Mouse (Mus musculus) embryonic facial prominence, embryonic 11.5 days (tissue): ENCODE measurements around the gene Spns1. TPM values are rescaled to one million over a fixed set of nuclear protein-coding genes. Genes with fewer than 3 reads are reported as not detected.

Source experiments
- ATAC-seq: fragments of 200-750 bp; cut with Nextera tagmentation; replicated peaks from 2 replicates; pipeline ENCODE4 v1.8.0; 2017; ENCODE audit warnings: low read depth; ENCODE audit not compliant: insufficient number of reproducible peaks, low FRiP score, low TSS enrichment
- DNase-seq: peaks from one replicate; pipeline ENCODE4 v3.0.0-alpha.2; 2015; ENCODE audit warnings: low spot score
- H3K27ac ChIP-seq: fragments of 300-500 bp; sonication (generic); replicated peaks from 2 replicates; pipeline ENCODE4 v1.5.1; 2014; ENCODE audit warnings: mild to moderate bottlenecking, low read depth, low read length, control low read depth
- H3K27me3 ChIP-seq: fragments of 300-500 bp; sonication (generic); 2 replicates; pipeline ENCODE4 v1.6.1; 2014; ENCODE audit warnings: mild to moderate bottlenecking, low read length, moderate library complexity, mixed read lengths; ENCODE audit not compliant: control insufficient read depth, insufficient read depth
- H3K36me3 ChIP-seq: fragments of 300-500 bp; sonication (generic); replicated peaks from 2 replicates; pipeline ENCODE4 v1.6.1; 2014; ENCODE audit warnings: low read depth, mild to moderate bottlenecking, low read length, moderate library complexity, mixed read lengths; ENCODE audit not compliant: control insufficient read depth, insufficient read depth
- H3K4me1 ChIP-seq: fragments of 300-500 bp; sonication (generic); 2 replicates; pipeline ENCODE4 v1.6.1; 2014; ENCODE audit warnings: low read length, mixed read lengths; ENCODE audit not compliant: control insufficient read depth, insufficient read depth
- H3K4me2 ChIP-seq: fragments of 300-500 bp; sonication (generic); 2 replicates; pipeline ENCODE4 v1.6.1; 2014; ENCODE audit warnings: low read depth, mild to moderate bottlenecking, control low read depth, low read length, moderate library complexity
- H3K4me3 ChIP-seq: fragments of 300-500 bp; sonication (generic); 2 replicates; pipeline ENCODE4 v1.5.1; 2014; ENCODE audit warnings: low read depth, low read length, control low read depth
- H3K9ac ChIP-seq: fragments of 300-500 bp; sonication (generic); replicated peaks from 2 replicates; pipeline ENCODE4 v1.6.1; 2014; ENCODE audit warnings: mild to moderate bottlenecking, control low read depth, low read length
- H3K9me3 ChIP-seq: fragments of 300-500 bp; sonication (generic); replicated peaks from 2 replicates; pipeline ENCODE4 v1.6.1; 2016; ENCODE audit warnings: mild to moderate bottlenecking, low read length, inconsistent platforms, mixed read lengths; ENCODE audit not compliant: control insufficient read depth
- WGBS: fragments of 180-500 bp; shearing (Covaris S2); extraction: QIAGEN DNeasy Blood & Tissue Kit; methylation state at CpG from one replicate; pipeline ENCODE4 v1.1.7; 2014; 5-methylcytosine and 5-hydroxymethylcytosine counted together
- polyA plus RNA-seq: library from polyadenylated mRNA; unstranded; fragments of >200 nt; fragmentation: Nextera tagmentation; extraction: Ambion mirVana; gene quantifications from 2 replicates; pipeline ENCODE4 v1.2.1, GENCODE M21; 2014

Gene Spns1
- polyA plus RNA-seq, result 31.5 and 35.0 TPM in 2 replicates

- peak within 1 kb of the TSS; percentile 94 for H3K4me2 ChIP-seq
- H3K27ac ChIP-seq, result 0 out of 2 replicates have a peak within 1 kb of the TSS, but pooled peaks have one; percentile 22
- peak within 1 kb of the TSS; percentile 84 for H3K9ac ChIP-seq
- peak within 1 kb of the TSS; percentile 94 for H3K4me3 ChIP-seq
- ATAC-seq (peak; percentile 93), DNase-seq (peak; percentile 99)
- WGBS, result 0% methylated on average over 33 of the region's 33 CpGs
- no peaks in the 10 kb centered on the region for H3K27me3 ChIP-seq
- H3K36me3 ChIP-seq, result no peaks in the 10 kb centered on the region; the same call in 1 of the 2 replicates
- H3K4me1 ChIP-seq, result no peaks in the 10 kb centered on the region
- no peaks in the 10 kb centered on the region for H3K9me3 ChIP-seq
Observed at GRCm38 (mm10) chr7:126377278-126378158, at the start of gene Spns1. Gene Spns1, minus strand, starts transcription at chr7:126377450.

- no peaks in the 10 kb centered on the region; the same call in 1 of the 2 replicates for H3K4me1 ChIP-seq
- no peaks in the 10 kb centered on the region for H3K36me3 ChIP-seq
- no peak overlapping the region for H3K9ac ChIP-seq
- no peak overlapping the region for H3K4me3 ChIP-seq
- ATAC-seq (no peak), DNase-seq (no peak)
- WGBS, result 88% methylated on average over 6 of the region's 6 CpGs
- no peaks in the 10 kb centered on the region for H3K27me3 ChIP-seq
- H3K27ac ChIP-seq, result no peak overlapping the region
- no peak overlapping the region for H3K4me2 ChIP-seq
- H3K9me3 ChIP-seq, result no peaks in the 10 kb centered on the region
Observed at GRCm38 (mm10) chr7:126424161-126424560, 46.9 kb upstream of the Spns1 start.

DNA sequence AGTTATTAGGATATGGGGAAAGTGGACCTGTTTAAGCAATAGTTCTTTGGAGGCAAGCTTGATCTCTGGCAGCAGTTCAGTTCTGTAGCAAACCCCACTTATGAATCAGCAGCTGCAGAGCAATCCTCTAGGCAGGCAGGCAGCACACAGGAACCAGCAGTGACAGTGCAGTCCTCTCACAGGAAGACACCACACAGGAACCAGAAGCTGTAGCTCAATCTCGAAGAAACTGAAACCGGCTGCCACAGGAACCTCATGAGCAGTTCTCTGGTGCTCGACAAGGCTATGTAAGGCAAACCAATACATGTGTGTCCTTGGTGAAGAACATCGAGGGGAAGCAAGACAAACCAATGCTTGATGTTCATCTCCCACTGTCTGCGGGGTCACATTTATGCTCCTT lies 44.5 kb upstream of the Spns1 start:
- Histone ChIP-seq H3K9ac (no peak overlapping the region), H3K4me3 (no peak overlapping the region), H3K9me3 (no peaks in the 10 kb centered on the region), H3K27ac (no peak overlapping the region), H3K4me2 (no peak overlapping the region), H3K36me3 (no peaks in the 10 kb centered on the region), H3K4me1 (no peaks in the 10 kb centered on the region), H3K27me3 (no peaks in the 10 kb centered on the region)
- 88% methylated on average over 5 of the region's 5 CpGs for WGBS
- ATAC-seq (no peak), DNase-seq (no peak)

- WGBS, result 80% methylated on average over 3 of the region's 3 CpGs
- no peak overlapping the region for H3K4me3 ChIP-seq
Observed at GRCm38 (mm10) chr7:126418496-126418895, 41.2 kb upstream of the Spns1 start.

GRCm38 (mm10) chr7:126417606-126418005 lies 40.4 kb upstream of the Spns1 start:
- ATAC-seq, result no peak
- Histone ChIP-seq H3K36me3 (no peaks in the 10 kb centered on the region), H3K9ac (no peak overlapping the region), H3K27me3 (no peaks in the 10 kb centered on the region), H3K4me3 (no peak overlapping the region), H3K27ac (no peak overlapping the region), H3K4me1 (no peaks in the 10 kb centered on the region), H3K9me3 (no peaks in the 10 kb centered on the region), H3K4me2 (no peak overlapping the region)
- DNase-seq, result no peak
- 84% methylated on average over 4 of the region's 4 CpGs for WGBS

More at GRCm38 (mm10) chr7:126418496-126418895, 41.2 kb upstream of the Spns1 start:
- no peaks in the 10 kb centered on the region for H3K4me1 ChIP-seq
- H3K27me3 ChIP-seq, result no peaks in the 10 kb centered on the region
- H3K9ac ChIP-seq, result no peak overlapping the region
- no peak for DNase-seq
- no peaks in the 10 kb centered on the region for H3K9me3 ChIP-seq
- H3K27ac ChIP-seq, result no peak overlapping the region
- H3K36me3 ChIP-seq, result no peaks in the 10 kb centered on the region
- no peak overlapping the region for H3K4me2 ChIP-seq
- no peak for ATAC-seq

DNA sequence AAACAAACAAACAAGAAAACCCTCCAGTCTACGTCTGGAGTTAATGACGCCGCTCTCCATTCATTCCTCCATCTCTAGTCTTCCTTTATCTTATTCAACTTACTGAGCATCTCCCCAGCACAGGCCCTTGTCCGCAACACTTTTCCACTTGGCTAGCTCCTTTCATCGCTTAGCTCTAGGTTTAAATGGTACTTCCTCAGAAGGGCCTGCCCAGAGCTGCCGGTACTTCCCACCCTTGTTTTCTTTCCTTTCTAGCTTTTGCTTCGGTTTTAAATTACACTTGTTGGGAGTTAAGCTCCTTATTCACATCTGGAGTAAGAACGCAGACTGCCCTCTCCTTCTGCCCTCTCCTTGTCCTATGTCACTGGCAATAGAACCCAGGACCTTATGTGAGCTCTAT lies 39.8 kb upstream of the Spns1 start:
- 34% methylated on average over 8 of the region's 8 CpGs for WGBS
- ATAC-seq, result no peak
- Histone ChIP-seq H3K27ac (no peak overlapping the region), H3K4me1 (no peaks in the 10 kb centered on the region), H3K4me3 (no peak overlapping the region), H3K9me3 (no peaks in the 10 kb centered on the region), H3K9ac (0 out of 2 replicates have a peak overlapping the region, but pooled peaks have one; percentile 2), H3K36me3 (no peaks in the 10 kb centered on the region), H3K27me3 (no peaks in the 10 kb centered on the region), H3K4me2 (no peak overlapping the region)
- peak; percentile 29 for DNase-seq

GRCm38 (mm10) chr7:126416615-126417014 lies 39.4 kb upstream of the Spns1 start:
- Histone ChIP-seq H3K4me1 (no peaks in the 10 kb centered on the region), H3K4me3 (no peak overlapping the region), H3K4me2 (no peak overlapping the region), H3K36me3 (no peaks in the 10 kb centered on the region), H3K27ac (no peak overlapping the region), H3K9me3 (no peaks in the 10 kb centered on the region), H3K9ac (no peak overlapping the region), H3K27me3 (no peaks in the 10 kb centered on the region)
- no peak for ATAC-seq
- 59% methylated on average over 2 of the region's 2 CpGs for WGBS
- no peak for DNase-seq

- no peak within 1 kb of the TSS for H3K27ac ChIP-seq
- no peaks in the 10 kb centered on the region for H3K9me3 ChIP-seq
- no peak within 1 kb of the TSS for H3K4me2 ChIP-seq
- no peak for DNase-seq
- H3K36me3 ChIP-seq, result no peaks in the 10 kb centered on the region
- WGBS, result 90% methylated on average over 6 of the region's 6 CpGs
- H3K4me3 ChIP-seq, result no peak within 1 kb of the TSS
- no peaks in the 10 kb centered on the region for H3K27me3 ChIP-seq
- ATAC-seq, result no peak
- H3K9ac ChIP-seq, result no peak within 1 kb of the TSS
- H3K4me1 ChIP-seq, result no peaks in the 10 kb centered on the region
Observed at GRCm38 (mm10) chr7:126414725-126415124, 37.5 kb upstream of the Spns1 start, which contains the start of gene Cd19. Gene Cd19, minus strand, starts transcription at chr7:126414889.
